Mouse (Mus musculus) limb, embryonic 10.5 days (tissue): Measurements from ENCODE around the gene 2010109A12Rik. TPM values are rescaled to one million over a fixed set of nuclear protein-coding genes. Genes with fewer than 3 reads are reported as not detected.

Experiments used
- DNase-seq: peaks from one replicate; pipeline ENCODE4 v3.0.0-alpha.2; 2017; ENCODE audit warnings: low spot score
- H3K27ac ChIP-seq: fragments of 300-500 bp; sonication (generic); 2 replicates; pipeline ENCODE4 v1.5.1; 2016; ENCODE audit warnings: mild to moderate bottlenecking
- H3K27me3 ChIP-seq: fragments of 300-500 bp; sonication (generic); 2 replicates; pipeline ENCODE4 v1.6.1; 2016; ENCODE audit warnings: low read depth, mild to moderate bottlenecking; ENCODE audit not compliant: poor library complexity, severe bottlenecking
- H3K36me3 ChIP-seq: fragments of 300-500 bp; sonication (generic); 2 replicates; pipeline ENCODE4 v1.6.1; 2016; ENCODE audit warnings: mild to moderate bottlenecking, moderate library complexity
- H3K4me1 ChIP-seq: fragments of 300-500 bp; sonication (generic); 2 replicates; pipeline ENCODE4 v1.6.1; 2016
- H3K4me3 ChIP-seq: fragments of 300-500 bp; sonication (generic); 2 replicates; pipeline ENCODE4 v1.5.1; 2016; ENCODE audit warnings: mild to moderate bottlenecking, moderate library complexity
- H3K9me3 ChIP-seq: fragments of 300-500 bp; sonication (generic); replicated peaks from 2 replicates; pipeline ENCODE4 v1.6.1; 2016; ENCODE audit warnings: mild to moderate bottlenecking
- WGBS: fragments of 180-500 bp; shearing (Covaris S2); methylation state at CpG from one replicate; pipeline ENCODE4 v1.1.7; 2016; 5-methylcytosine and 5-hydroxymethylcytosine counted together
- polyA plus RNA-seq: library from polyadenylated mRNA; unstranded; fragments of >200 nt; fragmentation: Nextera tagmentation; extraction: Ambion mirVana; gene quantifications from 2 replicates; pipeline ENCODE4 v1.2.1, GENCODE M21; 2016

Gene 2010109A12Rik
- 1.8 and 2.2 TPM in 2 replicates for polyA plus RNA-seq

- H3K9me3 ChIP-seq, result no peaks in the 10 kb centered on the region
- H3K27ac ChIP-seq, result peak within 1 kb of the TSS; percentile 98
- H3K4me1 ChIP-seq, result peaks cover 21% of the 10 kb centered on the region
- H3K4me3 ChIP-seq, result peak within 1 kb of the TSS; percentile 88
- H3K27me3 ChIP-seq, result no peaks in the 10 kb centered on the region
- peak; percentile 96 for DNase-seq
- under 1% methylated on average over 79 of the region's 79 CpGs for WGBS
- peaks cover 9% of the 10 kb centered on the region for H3K36me3 ChIP-seq
Observed at GRCm38 (mm10) chr5:93206109-93207005, at the start of gene 2010109A12Rik, which contains the start of gene Ccni. 2010109A12Rik (plus strand) TSS chr5:93206518. Ccni (minus strand) TSS chr5:93206495.

- 88% methylated on average over 3 of the region's 3 CpGs for WGBS
- Histone ChIP-seq H3K4me3 (no peak overlapping the region), H3K27ac (no peak overlapping the region), H3K36me3 (peaks cover 99% of the 10 kb centered on the region), H3K4me1 (peaks cover 10% of the 10 kb centered on the region), H3K27me3 (no peaks in the 10 kb centered on the region), H3K9me3 (no peaks in the 10 kb centered on the region)
- no peak for DNase-seq
Observed at GRCm38 (mm10) chr5:93163541-93163940, 42.8 kb upstream of the 2010109A12Rik start.

GRCm38 (mm10) chr5:93167919-93168516, 38.3 kb upstream of the 2010109A12Rik start:
- Histone ChIP-seq H3K27me3 (no peaks in the 10 kb centered on the region), H3K36me3 (peaks cover 97% of the 10 kb centered on the region), H3K27ac (peak overlapping the region; percentile 47; the same call in 1 of the 2 replicates)

GRCm38 (mm10) chr5:93168654-93169053, 37.7 kb upstream of the 2010109A12Rik start:
- peaks cover 97% of the 10 kb centered on the region for H3K36me3 ChIP-seq
- 61% methylated on average over 6 of the region's 6 CpGs for WGBS
- H3K27me3 ChIP-seq, result no peaks in the 10 kb centered on the region
- peaks cover 15% of the 10 kb centered on the region for H3K4me1 ChIP-seq
- peak overlapping the region; percentile 47; the same call in 1 of the 2 replicates for H3K27ac ChIP-seq
- H3K4me3 ChIP-seq, result no peak overlapping the region
- no peaks in the 10 kb centered on the region for H3K9me3 ChIP-seq
- peak; percentile 41 for DNase-seq

More at GRCm38 (mm10) chr5:93167919-93168516, 38.3 kb upstream of the 2010109A12Rik start:
- 93% methylated on average over 11 of the region's 11 CpGs for WGBS
- DNase-seq, result no peak
- no peaks in the 10 kb centered on the region for H3K9me3 ChIP-seq
- peaks cover 15% of the 10 kb centered on the region for H3K4me1 ChIP-seq
- H3K4me3 ChIP-seq, result no peak overlapping the region

GRCm38 (mm10) chr5:93171420-93171819, 34.9 kb upstream of the 2010109A12Rik start:
- H3K4me1 ChIP-seq, result peaks cover 15% of the 10 kb centered on the region
- no peaks in the 10 kb centered on the region for H3K9me3 ChIP-seq
- DNase-seq, result no peak
- H3K27me3 ChIP-seq, result no peaks in the 10 kb centered on the region
- H3K4me3 ChIP-seq, result no peak overlapping the region
- H3K36me3 ChIP-seq, result peaks cover 93% of the 10 kb centered on the region
- H3K27ac ChIP-seq, result no peak overlapping the region
- WGBS, result 95% methylated on average over 15 of the region's 15 CpGs

GRCm38 (mm10) chr5:93172536-93172935, 33.8 kb upstream of the 2010109A12Rik start:
- DNase-seq, result no peak
- H3K27ac ChIP-seq, result no peak overlapping the region
- no peak overlapping the region for H3K4me3 ChIP-seq
- H3K4me1 ChIP-seq, result peaks cover 13% of the 10 kb centered on the region
- no peaks in the 10 kb centered on the region for H3K27me3 ChIP-seq
- no peaks in the 10 kb centered on the region for H3K9me3 ChIP-seq
- H3K36me3 ChIP-seq, result peaks cover 93% of the 10 kb centered on the region
- 91% methylated on average over 6 of the region's 6 CpGs for WGBS

GRCm38 (mm10) chr5:93174675-93175074, 31.6 kb upstream of the 2010109A12Rik start:
- Histone ChIP-seq H3K4me1 (no peaks in the 10 kb centered on the region), H3K9me3 (no peaks in the 10 kb centered on the region), H3K27me3 (no peaks in the 10 kb centered on the region), H3K4me3 (no peak overlapping the region), H3K27ac (no peak overlapping the region), H3K36me3 (peaks cover 94% of the 10 kb centered on the region)
- no peak for DNase-seq
- 95% methylated on average over 6 of the region's 6 CpGs for WGBS

- Histone ChIP-seq H3K27ac (no peak overlapping the region), H3K36me3 (peaks cover 92% of the 10 kb centered on the region), H3K27me3 (no peaks in the 10 kb centered on the region), H3K4me3 (no peak overlapping the region), H3K4me1 (no peaks in the 10 kb centered on the region), H3K9me3 (no peaks in the 10 kb centered on the region)
- WGBS, result 92% methylated on average over 6 of the region's 6 CpGs
- peak; percentile 28 for DNase-seq
Observed at GRCm38 (mm10) chr5:93178616-93179015, 27.7 kb upstream of the 2010109A12Rik start.

GRCm38 (mm10) chr5:93180252-93180651, 26.1 kb upstream of the 2010109A12Rik start:
- Histone ChIP-seq H3K4me1 (no peaks in the 10 kb centered on the region), H3K36me3 (peaks cover 96% of the 10 kb centered on the region), H3K27ac (no peak overlapping the region), H3K4me3 (no peak overlapping the region), H3K27me3 (no peaks in the 10 kb centered on the region), H3K9me3 (no peaks in the 10 kb centered on the region)
- 85% methylated on average over 2 of the region's 2 CpGs for WGBS
- no peak for DNase-seq

- Histone ChIP-seq H3K4me3 (no peak overlapping the region), H3K27me3 (no peaks in the 10 kb centered on the region), H3K4me1 (no peaks in the 10 kb centered on the region), H3K27ac (no peak overlapping the region), H3K9me3 (no peaks in the 10 kb centered on the region), H3K36me3 (peaks cover 96% of the 10 kb centered on the region)
- 89% methylated on average over 6 of the region's 6 CpGs for WGBS
- DNase-seq, result no peak
Observed at GRCm38 (mm10) chr5:93183311-93183710, 23.0 kb upstream of the 2010109A12Rik start.

GRCm38 (mm10) chr5:93184548-93184947, 21.8 kb upstream of the 2010109A12Rik start:
- H3K27ac ChIP-seq, result no peak overlapping the region
- H3K27me3 ChIP-seq, result no peaks in the 10 kb centered on the region
- no peaks in the 10 kb centered on the region for H3K9me3 ChIP-seq
- no peak overlapping the region for H3K4me3 ChIP-seq
- H3K36me3 ChIP-seq, result peaks cover 96% of the 10 kb centered on the region
- DNase-seq, result no peak
- H3K4me1 ChIP-seq, result no peaks in the 10 kb centered on the region
- 91% methylated on average over 6 of the region's 6 CpGs for WGBS

GRCm38 (mm10) chr5:93189607-93190006, 16.7 kb upstream of the 2010109A12Rik start:
- 92% methylated on average over 3 of the region's 3 CpGs for WGBS
- peaks cover 84% of the 10 kb centered on the region for H3K36me3 ChIP-seq

GRCm38 (mm10) chr5:93190428-93190827, 15.9 kb upstream of the 2010109A12Rik start:
- WGBS, result 95% methylated on average over 5 of the region's 5 CpGs
- no peaks in the 10 kb centered on the region for H3K27me3 ChIP-seq
- no peak for DNase-seq
- no peak overlapping the region for H3K27ac ChIP-seq
- H3K4me1 ChIP-seq, result no peaks in the 10 kb centered on the region
- no peak overlapping the region for H3K4me3 ChIP-seq
- peaks cover 81% of the 10 kb centered on the region for H3K36me3 ChIP-seq
- no peaks in the 10 kb centered on the region for H3K9me3 ChIP-seq

More at GRCm38 (mm10) chr5:93189607-93190006, 16.7 kb upstream of the 2010109A12Rik start:
- no peak for DNase-seq
- H3K4me3 ChIP-seq, result no peak overlapping the region
- H3K4me1 ChIP-seq, result no peaks in the 10 kb centered on the region
- no peaks in the 10 kb centered on the region for H3K9me3 ChIP-seq
- H3K27me3 ChIP-seq, result no peaks in the 10 kb centered on the region
- H3K27ac ChIP-seq, result no peak overlapping the region
